Mouse (Mus musculus) kidney, adult 9 months (tissue): ENCODE results near the gene Arhgap15.
"Not testable (repeated sequence)": the region's sequence is repeated elsewhere in the genome, so short reads cannot be mapped to it uniquely, and the experiment has no call there.

ENCODE experiments used
- DNase-seq: peaks from one replicate; pipeline ENCODE4 v3.0.0; 2022

The Arhgap15 gene

GRCm38 (mm10) chr2:43748287-43748983 is at the start of gene Arhgap15:
Arhgap15 (plus strand) TSS chr2:43748824.
- DNase-seq: no peak

- no peak for DNase-seq
Observed at GRCm38 (mm10) chr2:43712611-43713138, 35.9 kb upstream of the Arhgap15 start.

DNA sequence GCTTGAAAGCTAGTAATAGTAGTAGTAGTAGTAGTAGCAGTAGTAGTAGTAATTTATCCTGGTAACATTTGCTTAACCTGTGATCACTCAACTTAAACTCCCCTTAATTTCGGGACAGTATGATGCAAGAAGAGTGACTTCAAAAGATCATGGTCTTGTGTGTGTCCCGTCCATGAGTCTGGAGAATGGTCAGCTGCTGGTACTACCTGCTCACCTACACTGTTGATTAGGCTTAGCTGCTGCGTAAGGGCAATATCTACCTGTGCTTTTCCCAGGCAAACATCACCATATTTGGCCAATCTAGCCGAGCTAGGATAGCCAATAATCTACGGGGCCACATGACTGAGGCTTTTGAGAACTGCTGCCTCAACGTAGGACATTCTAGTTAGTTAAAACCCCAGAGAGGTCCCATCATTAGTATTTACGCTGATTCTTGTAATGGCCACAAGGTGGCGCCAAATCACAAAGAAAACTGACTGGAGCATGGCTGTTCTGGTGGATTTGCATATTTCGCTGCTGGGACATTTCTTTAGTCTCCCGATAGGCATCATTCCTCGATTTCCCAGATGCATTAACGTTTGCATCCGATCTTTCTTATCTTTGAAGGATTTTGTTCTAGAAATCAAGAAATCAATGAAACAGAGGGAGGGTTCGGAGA is 26.0 kb upstream of the Arhgap15 start:
- peak; percentile 59 for DNase-seq

DNA sequence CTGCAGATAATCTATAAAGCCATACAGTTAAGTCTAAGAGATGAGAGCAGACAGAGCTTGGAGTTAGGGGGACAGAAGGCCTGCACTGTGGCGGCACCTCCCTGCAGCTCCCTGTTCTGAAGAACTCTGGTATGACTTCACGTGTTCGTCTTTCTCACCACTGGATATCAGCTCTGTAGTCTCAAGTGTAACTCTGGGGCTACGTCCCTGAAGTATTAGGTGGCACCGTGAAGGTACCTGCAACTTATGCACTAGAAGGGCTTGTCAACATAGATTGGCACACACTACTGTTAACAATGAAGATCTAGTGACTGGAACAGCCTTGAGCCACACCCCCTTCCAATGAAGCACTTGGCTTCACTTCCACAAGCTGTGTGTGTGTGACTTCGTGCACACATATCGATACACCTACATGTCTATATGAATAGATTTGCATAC is 25.5 kb upstream of the Arhgap15 start:
- no peak for DNase-seq

DNA sequence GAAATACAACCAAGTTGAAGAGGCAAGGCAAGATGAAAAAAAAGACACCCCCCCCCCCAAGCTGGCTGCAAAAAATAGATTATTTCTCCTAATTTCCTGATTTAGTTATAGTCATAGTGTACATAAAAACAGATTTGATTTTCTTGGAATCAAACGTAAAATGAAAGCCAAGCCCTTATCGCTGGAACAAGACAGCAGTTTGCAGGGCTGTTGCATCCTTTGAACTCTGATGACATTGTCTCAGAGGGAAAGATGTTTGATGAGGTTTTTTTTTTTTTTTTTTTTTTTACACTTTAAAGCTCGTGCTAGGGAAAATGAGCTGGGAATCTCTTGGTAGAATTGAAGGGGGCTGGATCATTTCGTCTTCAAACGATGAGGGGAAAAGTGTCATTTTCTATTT is 21.4 kb upstream of the Arhgap15 start:
- no peak for DNase-seq

- no peak for DNase-seq
Observed at GRCm38 (mm10) chr2:43727693-43728092, 20.9 kb upstream of the Arhgap15 start.

DNA sequence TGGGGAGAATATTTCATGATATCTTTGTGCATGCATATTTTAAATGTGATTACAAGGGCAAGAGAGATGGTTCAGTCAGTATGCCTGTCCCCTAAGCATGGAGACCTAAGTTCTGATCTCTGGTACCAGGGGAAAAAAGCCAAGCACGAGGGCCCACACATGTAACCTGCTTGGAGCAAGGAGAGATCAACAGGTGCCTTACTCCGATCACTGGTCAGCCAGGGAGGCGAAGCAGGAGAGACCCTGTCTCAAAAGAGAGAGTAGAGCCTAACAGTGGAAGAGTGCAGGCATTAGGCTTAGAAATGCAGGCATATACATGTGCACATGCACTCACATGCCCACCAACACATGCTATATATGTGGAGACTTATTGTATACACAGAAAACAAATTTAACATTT is 19.8 kb upstream of the Arhgap15 start:
- DNase-seq: no peak

- DNase-seq: no peak
Observed at GRCm38 (mm10) chr2:43732396-43732795, 16.2 kb upstream of the Arhgap15 start.

DNA sequence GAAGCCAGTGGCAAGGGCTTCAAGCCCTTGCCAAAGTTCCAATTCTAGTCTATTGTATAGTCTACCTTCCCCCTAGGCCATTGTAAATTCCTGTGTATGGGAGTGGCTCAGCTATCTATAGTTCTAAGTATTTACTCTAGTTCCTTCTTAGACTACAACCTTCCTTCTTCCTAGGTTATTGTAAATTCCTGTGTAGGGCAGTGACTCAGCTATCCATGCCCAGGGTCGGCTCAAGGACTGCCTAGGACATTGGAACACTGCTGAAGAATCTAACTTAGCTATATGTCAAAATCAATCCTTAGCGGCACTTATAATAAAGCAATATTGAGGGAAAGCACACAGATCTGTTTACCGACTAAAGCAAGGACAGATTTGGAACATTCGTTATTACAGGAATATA is 13.6 kb upstream of the Arhgap15 start:
- not testable (repeated sequence) for DNase-seq

- DNase-seq: no peak
Observed at GRCm38 (mm10) chr2:43737546-43737945, 11.1 kb upstream of the Arhgap15 start.

- peak; percentile 8 for DNase-seq
Observed at GRCm38 (mm10) chr2:43738562-43739112, 10.0 kb upstream of the Arhgap15 start.

DNA sequence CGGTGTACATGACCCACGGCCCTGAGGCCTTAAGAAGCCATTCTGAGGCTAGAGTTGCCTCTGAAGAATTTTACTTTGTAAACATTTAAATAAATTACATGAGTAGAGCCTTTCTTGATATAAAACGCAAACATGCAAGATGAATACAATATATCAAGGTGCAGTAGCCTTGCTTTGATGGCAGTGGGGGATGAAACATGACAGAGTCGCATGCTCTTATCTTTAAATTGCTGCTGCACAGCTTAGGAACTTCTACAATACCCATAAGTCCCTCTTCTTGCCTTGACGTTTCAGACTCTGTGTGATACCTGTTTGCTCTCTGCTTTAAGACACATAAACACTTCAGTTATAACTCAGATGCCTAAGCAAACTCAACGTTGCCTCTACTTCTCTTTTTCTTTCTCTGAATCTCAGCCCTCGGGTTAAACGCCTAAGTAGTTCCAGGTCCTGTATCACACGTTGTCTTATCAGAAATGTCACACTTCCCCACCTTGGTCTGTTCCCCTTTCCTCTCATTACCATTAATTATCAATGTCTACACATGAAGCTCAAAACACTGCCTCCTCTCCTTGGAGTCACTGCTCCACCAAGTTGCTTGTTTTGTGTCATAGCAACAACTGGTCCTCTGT is 9.3 kb upstream of the Arhgap15 start:
- no peak for DNase-seq

GRCm38 (mm10) chr2:43749321-43749720 is 697 bp downstream of the Arhgap15 start:
- DNase-seq: no peak

DNA sequence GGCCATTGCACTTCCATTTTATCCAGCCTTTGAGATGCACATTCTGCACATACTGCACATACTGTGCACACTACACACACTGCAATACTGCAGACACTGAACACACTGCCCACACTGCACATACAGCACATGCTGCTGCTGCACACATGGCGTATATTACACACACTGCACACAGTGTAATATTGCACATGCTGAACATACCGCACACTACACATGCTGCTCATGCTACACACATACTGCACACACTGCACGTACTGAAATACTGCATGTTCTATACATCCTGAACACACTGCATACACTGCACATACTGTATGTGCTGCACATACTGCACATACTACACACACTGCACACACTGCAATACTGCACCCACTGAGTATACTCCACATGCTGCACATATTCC is 7.3 kb downstream of the Arhgap15 start:
- no peak for DNase-seq

DNA sequence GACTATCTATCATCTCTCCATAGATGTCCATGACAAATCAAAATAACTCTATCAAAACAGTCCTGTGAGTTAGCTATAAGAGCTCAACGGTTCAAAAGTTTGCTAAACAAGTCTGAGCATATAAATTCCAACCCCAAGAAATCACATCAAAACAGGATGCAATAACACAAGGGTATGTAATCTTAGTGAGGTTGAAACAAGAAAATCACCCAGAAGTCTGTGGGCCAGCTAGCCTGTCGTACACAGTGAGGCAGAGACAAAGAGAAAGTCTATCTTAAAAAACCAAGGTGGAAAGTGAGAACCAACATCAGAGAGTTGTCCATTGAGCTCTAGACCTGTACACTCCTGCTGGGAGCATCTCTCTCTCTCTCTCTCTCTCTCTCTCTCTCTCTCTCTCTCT is 8.0 kb downstream of the Arhgap15 start:
- no peak for DNase-seq

- DNase-seq: no peak
Observed at GRCm38 (mm10) chr2:43761735-43762134, 13.1 kb downstream of the Arhgap15 start.

- no peak for DNase-seq
Observed at GRCm38 (mm10) chr2:43763279-43763678, 14.7 kb downstream of the Arhgap15 start.

DNA sequence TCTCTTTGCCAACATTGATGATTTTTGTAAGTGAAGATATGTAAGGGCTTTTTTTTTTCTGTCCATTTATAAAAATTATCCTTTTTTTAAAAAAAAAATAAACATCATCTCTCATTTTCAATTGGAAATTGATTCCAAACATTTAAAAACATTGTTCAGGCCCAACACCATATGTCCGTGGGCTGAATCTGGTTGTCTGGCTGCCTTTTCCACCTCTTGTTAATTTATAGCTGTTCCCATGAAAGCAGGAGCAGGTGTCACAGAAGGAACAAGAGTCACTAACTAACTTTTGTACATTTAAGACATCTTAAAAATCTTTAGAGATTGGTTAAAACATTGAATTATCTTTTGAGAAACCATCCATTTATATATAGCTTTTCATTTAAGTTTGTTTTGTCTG is 15.8 kb downstream of the Arhgap15 start:
- no peak for DNase-seq

DNA sequence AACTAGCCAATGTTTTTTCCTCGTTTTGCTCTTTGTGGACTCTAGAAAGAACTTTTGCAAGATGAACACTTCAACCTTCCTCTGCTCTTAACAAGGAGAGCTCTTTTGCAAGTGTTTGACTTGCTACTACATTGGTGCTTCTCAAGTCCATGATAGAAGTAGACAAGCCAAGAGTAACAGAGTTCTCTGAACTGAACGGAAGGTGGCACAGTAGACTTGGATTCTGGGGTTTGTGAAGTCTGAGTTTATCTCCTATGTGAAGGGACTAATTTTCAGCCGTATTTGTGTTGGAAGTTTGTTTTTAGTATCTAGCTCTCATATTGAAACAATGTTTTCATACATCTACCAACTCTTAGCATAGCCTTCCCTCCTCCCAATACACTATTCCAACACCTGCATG is 17.6 kb downstream of the Arhgap15 start:
- DNase-seq: no peak

GRCm38 (mm10) chr2:43769850-43770570 is 21.4 kb downstream of the Arhgap15 start:
- DNase-seq: no peak

DNA sequence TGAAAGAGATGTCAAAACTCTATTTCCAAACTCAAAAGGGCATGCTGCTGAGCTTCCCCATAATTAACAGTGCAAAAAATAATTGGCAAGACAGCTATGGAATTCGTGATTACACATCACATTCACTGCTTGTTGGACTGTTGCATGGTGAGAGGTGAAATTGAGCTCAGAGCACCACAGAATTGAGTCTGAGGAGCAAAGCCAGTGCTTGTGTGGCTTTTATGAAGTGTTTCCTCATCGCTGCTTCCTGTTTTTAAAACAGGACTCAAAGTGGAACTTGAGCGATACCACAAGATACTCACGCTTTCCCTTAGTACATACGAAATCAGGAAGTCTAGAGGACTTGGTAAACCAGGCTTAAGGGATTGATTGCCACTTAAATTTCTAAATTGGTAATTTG is 24.0 kb downstream of the Arhgap15 start:
- peak; percentile 6 for DNase-seq

- DNase-seq: no peak
Observed at GRCm38 (mm10) chr2:43782157-43782556, 33.5 kb downstream of the Arhgap15 start.
